Mouse (Mus musculus): ENCODE measurements around the gene Mark3.
"Not testable (repeated sequence)": the region's sequence is repeated elsewhere in the genome, so short reads cannot be mapped to it uniquely, and the experiment has no call there.

Mark3 gene

GRCm38 (mm10) chr12:111574074-111574886 is at the start of gene Mark3:
Gene Mark3 (plus strand): TSS chr12:111574523.
- peak; percentile 98 for DNase-seq (ENCODE audit: low spot score)

GRCm38 (mm10) chr12:111524883-111525282 is 49.4 kb upstream of the Mark3 start:
- peak; percentile 43 for DNase-seq (ENCODE audit: low spot score)

GRCm38 (mm10) chr12:111527643-111528281 is 46.6 kb upstream of the Mark3 start:
- DNase-seq (ENCODE audit: low spot score) = no peak

GRCm38 (mm10) chr12:111529192-111529591 is 45.1 kb upstream of the Mark3 start:
- no peak for DNase-seq (ENCODE audit: low spot score)

GRCm38 (mm10) chr12:111533096-111533794 is 41.1 kb upstream of the Mark3 start:
- no peak for DNase-seq (ENCODE audit: low spot score)

- peak; percentile 13 for DNase-seq (ENCODE audit: low spot score)
Observed at GRCm38 (mm10) chr12:111535281-111535680, 39.0 kb upstream of the Mark3 start.

GRCm38 (mm10) chr12:111535762-111536161 is 38.6 kb upstream of the Mark3 start:
- DNase-seq (ENCODE audit: low spot score) = peak; percentile 53

GRCm38 (mm10) chr12:111536746-111537145 is 37.6 kb upstream of the Mark3 start:
- no peak for DNase-seq (ENCODE audit: low spot score)

- DNase-seq (ENCODE audit: low spot score) = peak; percentile 13
Observed at GRCm38 (mm10) chr12:111537341-111537740, 37.0 kb upstream of the Mark3 start.

- peak; percentile 99 for DNase-seq (ENCODE audit: low spot score)
Observed at GRCm38 (mm10) chr12:111537796-111538291, 36.5 kb upstream of the Mark3 start, which contains the start of gene Eif5. Gene Eif5 (plus strand): TSS chr12:111538016.

- peak; percentile 81 for DNase-seq (ENCODE audit: low spot score)
Observed at GRCm38 (mm10) chr12:111538292-111539040, 35.9 kb upstream of the Mark3 start.

GRCm38 (mm10) chr12:111539041-111539345 is 35.3 kb upstream of the Mark3 start:
- no peak for DNase-seq (ENCODE audit: low spot score)

GRCm38 (mm10) chr12:111547070-111547469 is 27.3 kb upstream of the Mark3 start:
- no peak for DNase-seq (ENCODE audit: low spot score)

GRCm38 (mm10) chr12:111548555-111549289 is 25.6 kb upstream of the Mark3 start:
- no peak for DNase-seq (ENCODE audit: low spot score)

- no peak for DNase-seq (ENCODE audit: low spot score)
Observed at GRCm38 (mm10) chr12:111550679-111551078, 23.6 kb upstream of the Mark3 start.

- no peak for DNase-seq (ENCODE audit: low spot score)
Observed at GRCm38 (mm10) chr12:111552342-111552741, 22.0 kb upstream of the Mark3 start.

GRCm38 (mm10) chr12:111555357-111555756 is 19.0 kb upstream of the Mark3 start:
- no peak for DNase-seq (ENCODE audit: low spot score)

- not testable (repeated sequence) for DNase-seq (ENCODE audit: low spot score)
Observed at GRCm38 (mm10) chr12:111555893-111556292, 18.4 kb upstream of the Mark3 start.

GRCm38 (mm10) chr12:111557538-111557937 is 16.8 kb upstream of the Mark3 start:
- no peak for DNase-seq (ENCODE audit: low spot score)

- DNase-seq (ENCODE audit: low spot score) = no peak
Observed at GRCm38 (mm10) chr12:111558655-111559054, 15.7 kb upstream of the Mark3 start.

- peak; percentile 46 for DNase-seq (ENCODE audit: low spot score)
Observed at GRCm38 (mm10) chr12:111559647-111560258, 14.6 kb upstream of the Mark3 start.
